9 mouse cellular contexts compared by ENCODE assay signal in genomic region chr4:142152733-142153422, GRCm38 (mm10).
DNase-seq lines count a peak whose midpoint lies in the region; ATAC-seq and TF ChIP-seq lines count a peak whose summit lies in the region.
"Had no signal": no experiment of that assay in that cellular context is flagged by ENCODE, and none has a peak within 500 bp of the region (broad histone marks: within the 10 kb centered on the region; RNA-seq: fewer than 3 reads in every experiment).

No protein-coding gene starts in this region.

- no peaks in the 10 kb centered on the region for H3K9me3 ChIP-seq in heart, embryonic 12.5 days (replicated peaks)
- no peaks in the 10 kb centered on the region for H3K9me3 ChIP-seq in lung, postnatal 0 days (ENCODE audit: low read length)
- no peaks in the 10 kb centered on the region for H3K9me3 ChIP-seq in intestine, embryonic 15.5 days

- TF ChIP-seq EP300 in lung, postnatal 0 days (IDR thresholded peaks at IDR 0.05), result no peak

- H3K27me3 ChIP-seq in heart, embryonic 12.5 days (replicated peaks), result no peaks in the 10 kb centered on the region
- no peaks in the 10 kb centered on the region for H3K27me3 ChIP-seq in lung, postnatal 0 days (replicated peaks; ENCODE audit: insufficient read depth, low read length)
- no peaks in the 10 kb centered on the region for H3K27me3 ChIP-seq in intestine, embryonic 15.5 days (replicated peaks)

- peaks cover 17% of the 10 kb centered on the region for H3K36me3 ChIP-seq in heart, embryonic 12.5 days
- no peaks in the 10 kb centered on the region for H3K36me3 ChIP-seq in lung, postnatal 0 days (ENCODE audit: insufficient read depth, low read length)
- peaks cover 15% of the 10 kb centered on the region for H3K36me3 ChIP-seq in intestine, embryonic 15.5 days

- no peak for TF ChIP-seq POLR2A in lung, adult 2 months (IDR thresholded peaks at IDR 0.05; ENCODE audit: borderline replicate concordance, extremely low read depth, low read depth, low read length)

- no peak for TF ChIP-seq CTCF in lung, postnatal 0 days (IDR thresholded peaks at IDR 0.05)
- no peak for TF ChIP-seq CTCF in lung, adult 2 months (IDR thresholded peaks at IDR 0.05; ENCODE audit: insufficient read depth, low read length)

- ATAC-seq in heart, embryonic 12.5 days (ENCODE audit: insufficient number of reproducible peaks, low FRiP score), result peak; percentile 9; the same call in 1 of the 2 replicates
- 0 out of 2 replicates have a peak, but pooled peaks have one; percentile 8 for ATAC-seq in lung, postnatal 0 days
- peak; percentile 45 for ATAC-seq in intestine, embryonic 15.5 days
- ATAC-seq in megakaryocyte-erythroid progenitor cell, adult 5-6 weeks (replicated peaks; ENCODE audit: low FRiP score, low TSS enrichment, poor library complexity, severe bottlenecking), result peak; percentile 23
- ATAC-seq: inflammation-experienced regulatory T-cells, adult 6 months had no signal

- peaks cover 14% of the 10 kb centered on the region for H3K4me1 ChIP-seq in heart, embryonic 12.5 days (replicated peaks)
- no peaks in the 10 kb centered on the region for H3K4me1 ChIP-seq in lung, postnatal 0 days (ENCODE audit: insufficient read depth, low read depth, low read length)
- no peaks in the 10 kb centered on the region for H3K4me1 ChIP-seq in lung, adult 2 months (ENCODE audit: control insufficient read depth, insufficient read depth, low read length)
- H3K4me1 ChIP-seq in intestine, embryonic 15.5 days (replicated peaks), result peaks cover 11% of the 10 kb centered on the region; the same call in 1 of the 2 replicates

- 61% methylated on average over 8 of the region's 8 CpGs for WGBS in heart, embryonic 12.5 days
- WGBS in lung, postnatal 0 days, result 51% methylated on average over 8 of the region's 8 CpGs
- WGBS in lung, adult 2 months, result 54% methylated on average over 8 of the region's 8 CpGs
- 53% methylated on average over 8 of the region's 8 CpGs for WGBS in intestine, embryonic 15.5 days

- DNase-seq in heart, adult 9 months (ENCODE audit: low spot score in 2 of 2), result no peak
- no peak for DNase-seq in lung, postnatal 0 days (ENCODE audit: low spot score)
- no peak for DNase-seq in lung, adult 2 months
- no peak for DNase-seq in gastrocnemius, adult 18-20 months (ENCODE audit: low spot score)
- DNase-seq in layer of hippocampus, adult 9-10 months (ENCODE audit: low spot score), result no peak

- H3K4me2 ChIP-seq in heart, embryonic 12.5 days, result no peak overlapping the region
- H3K4me2 ChIP-seq in lung, postnatal 0 days (replicated peaks; ENCODE audit: low read depth, low read length), result no peak overlapping the region
- no peak overlapping the region for H3K4me2 ChIP-seq in intestine, embryonic 15.5 days (replicated peaks)

- H3K4me3 ChIP-seq in heart, embryonic 12.5 days, result no peak overlapping the region
- H3K4me3 ChIP-seq in lung, postnatal 0 days (ENCODE audit: low read depth, low read length), result no peak overlapping the region
- no peak overlapping the region for H3K4me3 ChIP-seq in lung, adult 2 months (replicated peaks; ENCODE audit: extremely low read depth, low read depth, low read length)
- no peak overlapping the region for H3K4me3 ChIP-seq in intestine, embryonic 15.5 days (replicated peaks)

- H3K9ac ChIP-seq in heart, embryonic 12.5 days, result no peak overlapping the region
- no peak overlapping the region for H3K9ac ChIP-seq in lung, postnatal 0 days (replicated peaks; ENCODE audit: low read depth)
- no peak overlapping the region for H3K9ac ChIP-seq in intestine, embryonic 15.5 days

- H3K27ac ChIP-seq in heart, embryonic 12.5 days (ENCODE audit: poor library complexity, severe bottlenecking), result no peak overlapping the region
- H3K27ac ChIP-seq in lung, postnatal 0 days (ENCODE audit: low read length), result no peak overlapping the region
- 0 out of 2 replicates have a peak overlapping the region, but pooled peaks have one; percentile 2 for H3K27ac ChIP-seq in intestine, embryonic 15.5 days
